Mouse (Mus musculus): ENCODE data around the gene Fat1. TPM values are rescaled to one million over a fixed set of nuclear protein-coding genes. Genes with fewer than 3 reads are reported as not detected.
A peak's percentile ranks its signal among the peaks of the same experiment; 100 is the strongest.

Gene Fat1
- 13.3 and 15.9 TPM in 2 replicates for polyA plus RNA-seq (2015; fragmentation: Nextera tagmentation; extraction: Ambion mirVana)

DNA sequence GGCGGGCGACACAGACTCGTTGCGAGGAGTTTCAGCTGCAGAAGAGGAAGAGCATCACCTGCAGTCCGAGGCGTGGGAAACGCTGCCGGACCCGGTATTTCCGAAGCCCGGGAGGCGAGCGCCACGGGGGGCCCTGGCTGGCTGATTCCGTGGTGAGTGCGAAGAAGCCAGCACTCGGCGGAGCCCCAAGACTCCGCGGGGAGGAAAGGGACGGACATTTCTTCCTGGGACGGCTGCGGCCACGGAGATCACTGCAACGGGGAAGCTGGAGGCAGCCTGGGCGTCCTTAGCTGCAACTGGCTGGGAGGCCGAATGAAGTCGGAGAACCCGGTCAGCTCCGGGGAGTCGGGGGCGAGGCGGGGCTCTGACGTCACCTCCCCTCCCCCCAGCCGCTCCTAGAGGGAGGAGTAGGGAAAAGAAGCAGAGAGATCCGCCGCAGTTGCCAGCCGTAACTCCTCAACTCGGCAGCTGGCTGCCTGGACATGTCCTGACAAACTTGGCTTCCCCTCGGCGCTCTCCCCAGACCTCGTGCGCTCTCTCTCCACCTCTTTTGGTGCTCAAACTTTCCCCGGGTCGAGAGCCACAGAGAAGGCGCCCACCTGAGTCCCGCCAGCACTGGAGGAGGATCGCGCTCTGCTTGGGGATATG, at the start of gene Fat1:
Fat1 (plus strand) TSS at position 598 of the 648 bp plus-strand sequence.
- Histone ChIP-seq H3K4me1 (replicated peaks; ENCODE audit: insufficient read depth, low read length) (0 out of 2 replicates have a peak, but pooled peaks cover 5% of the 10 kb centered on the region), H3K9me3 (replicated peaks; ENCODE audit: low read length) (no peaks in the 10 kb centered on the region), H3K36me3 (ENCODE audit: insufficient read depth, low read length) (no peaks in the 10 kb centered on the region), H3K9ac (ENCODE audit: low read depth, low read length) (peak within 1 kb of the TSS; percentile 69), H3K27me3 (ENCODE audit: insufficient read depth, low read length) (no peaks in the 10 kb centered on the region), H3K27ac (peak within 1 kb of the TSS; percentile 92), H3K4me3 (replicated peaks; ENCODE audit: low read depth, low read length) (peak within 1 kb of the TSS; percentile 77), H3K4me2 (ENCODE audit: low read length) (peak within 1 kb of the TSS; percentile 79)
- DNase-seq (ENCODE audit: low spot score) = peak; percentile 96
- under 1% methylated on average over 47 of the region's 49 CpGs for WGBS
- ATAC-seq (replicated peaks; ENCODE audit: low FRiP score, low read depth) = peak; percentile 76
- TF ChIP-seq CTCF (IDR thresholded peaks at IDR 0.05; ENCODE audit: low read depth) = peak; percentile 61

DNA sequence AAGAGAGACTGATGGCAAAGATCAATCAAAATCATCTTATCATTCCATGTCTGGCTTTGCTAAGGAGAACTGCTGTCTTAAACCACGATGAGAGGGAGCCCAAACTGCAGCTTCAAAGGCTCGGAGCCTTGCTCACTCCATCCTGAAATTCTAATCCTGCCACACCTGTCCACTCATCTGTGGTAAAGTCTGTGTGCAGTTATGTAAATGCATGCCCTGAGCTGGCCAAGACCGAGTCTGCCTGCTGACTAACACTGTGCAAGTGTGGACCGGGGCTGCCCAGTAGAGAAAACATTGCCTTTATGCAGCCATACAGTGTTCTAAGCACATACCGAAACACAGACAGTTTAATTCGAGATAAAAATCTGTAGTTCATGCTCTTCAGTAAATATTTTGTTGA, 40.6 kb upstream of the Fat1 start:
- WGBS = 63% methylated on average over 6 of the region's 6 CpGs
- DNase-seq (ENCODE audit: low spot score) = no peak
- H3K4me3 ChIP-seq (replicated peaks; ENCODE audit: low read depth, low read length) = no peak overlapping the region
- ATAC-seq (replicated peaks; ENCODE audit: low FRiP score, low read depth) = no peak
- TF ChIP-seq CTCF (IDR thresholded peaks at IDR 0.05; ENCODE audit: low read depth) = no peak
- H3K27ac ChIP-seq = no peak overlapping the region
- no peak overlapping the region for H3K9ac ChIP-seq (ENCODE audit: low read depth, low read length)
- no peaks in the 10 kb centered on the region for H3K9me3 ChIP-seq (replicated peaks; ENCODE audit: low read length)
- H3K36me3 ChIP-seq (ENCODE audit: insufficient read depth, low read length) = no peaks in the 10 kb centered on the region
- no peak overlapping the region for H3K4me2 ChIP-seq (ENCODE audit: low read length)
- H3K27me3 ChIP-seq (ENCODE audit: insufficient read depth, low read length) = no peaks in the 10 kb centered on the region
- H3K4me1 ChIP-seq (replicated peaks; ENCODE audit: insufficient read depth, low read length) = no peaks in the 10 kb centered on the region

DNA sequence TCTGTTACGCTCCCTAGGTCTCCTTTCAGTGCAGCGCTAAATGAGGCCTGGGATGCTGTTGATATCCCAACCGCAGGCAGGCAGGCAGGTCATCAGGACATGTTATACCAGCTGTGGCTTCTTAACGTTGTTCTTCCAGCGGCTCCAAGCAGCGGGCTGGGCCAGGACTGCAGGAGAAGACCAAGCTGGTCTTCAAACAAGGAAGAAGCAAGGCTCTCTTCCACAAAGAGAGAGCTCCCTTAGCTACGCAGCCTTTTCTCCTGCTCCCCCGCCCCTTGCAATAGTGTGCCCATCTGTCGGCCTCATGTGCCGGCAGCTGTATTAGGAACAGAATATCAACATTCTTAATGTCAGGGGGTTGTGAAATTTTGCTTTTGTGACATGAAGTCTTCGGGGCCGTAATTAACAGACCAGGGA, 35.7 kb upstream of the Fat1 start:
- H3K27me3 ChIP-seq (ENCODE audit: insufficient read depth, low read length) = no peaks in the 10 kb centered on the region
- WGBS = 49% methylated on average over 12 of the region's 12 CpGs
- no peak overlapping the region for H3K9ac ChIP-seq (ENCODE audit: low read depth, low read length)
- H3K36me3 ChIP-seq (ENCODE audit: insufficient read depth, low read length) = no peaks in the 10 kb centered on the region
- DNase-seq (ENCODE audit: low spot score) (peak; percentile 59), ATAC-seq (replicated peaks; ENCODE audit: low FRiP score, low read depth) (no peak)
- no peak overlapping the region for H3K27ac ChIP-seq
- H3K9me3 ChIP-seq (replicated peaks; ENCODE audit: low read length) = no peaks in the 10 kb centered on the region
- H3K4me1 ChIP-seq (replicated peaks; ENCODE audit: insufficient read depth, low read length) = no peaks in the 10 kb centered on the region
- no peak overlapping the region for H3K4me3 ChIP-seq (replicated peaks; ENCODE audit: low read depth, low read length)
- TF ChIP-seq CTCF (IDR thresholded peaks at IDR 0.05; ENCODE audit: low read depth) = no peak
- no peak overlapping the region for H3K4me2 ChIP-seq (ENCODE audit: low read length)

DNA sequence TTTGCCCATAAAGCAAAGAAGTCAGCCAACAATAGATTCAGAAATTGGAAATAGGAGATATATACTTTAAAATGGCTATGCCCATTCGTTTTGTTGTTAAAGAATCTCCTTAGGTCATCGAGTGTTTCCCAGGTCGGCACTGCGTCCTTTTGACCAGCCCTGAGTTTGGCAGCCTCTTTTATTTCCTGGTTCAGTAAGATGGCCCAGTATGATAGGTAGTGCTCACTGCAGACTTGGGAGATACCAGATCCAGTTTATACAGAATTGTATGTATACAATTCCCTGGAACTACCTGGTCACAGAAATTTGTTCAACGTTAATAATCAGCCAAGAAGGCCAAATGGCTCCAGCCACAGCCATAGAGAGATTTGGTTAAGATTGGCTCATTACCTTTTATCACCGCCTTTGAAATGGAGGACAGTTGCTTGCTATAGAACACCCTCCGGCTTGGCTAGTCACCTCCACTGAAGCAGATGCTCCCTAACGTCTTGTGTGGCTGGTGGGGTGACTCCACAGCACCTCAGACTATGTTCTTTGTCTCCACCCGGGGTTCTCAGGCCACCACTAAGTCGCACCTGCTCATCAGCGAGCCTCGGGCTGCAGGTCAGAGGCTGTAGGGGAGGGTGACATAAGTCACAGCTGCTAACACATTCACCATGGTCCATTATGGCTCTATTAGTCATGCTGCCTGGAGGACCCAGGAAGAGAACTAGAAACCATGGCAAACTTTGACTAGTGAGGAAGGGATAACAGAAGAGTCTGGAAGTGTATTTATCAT, 23.9 kb upstream of the Fat1 start:
- WGBS = 50% methylated on average over 12 of the region's 12 CpGs

DNA sequence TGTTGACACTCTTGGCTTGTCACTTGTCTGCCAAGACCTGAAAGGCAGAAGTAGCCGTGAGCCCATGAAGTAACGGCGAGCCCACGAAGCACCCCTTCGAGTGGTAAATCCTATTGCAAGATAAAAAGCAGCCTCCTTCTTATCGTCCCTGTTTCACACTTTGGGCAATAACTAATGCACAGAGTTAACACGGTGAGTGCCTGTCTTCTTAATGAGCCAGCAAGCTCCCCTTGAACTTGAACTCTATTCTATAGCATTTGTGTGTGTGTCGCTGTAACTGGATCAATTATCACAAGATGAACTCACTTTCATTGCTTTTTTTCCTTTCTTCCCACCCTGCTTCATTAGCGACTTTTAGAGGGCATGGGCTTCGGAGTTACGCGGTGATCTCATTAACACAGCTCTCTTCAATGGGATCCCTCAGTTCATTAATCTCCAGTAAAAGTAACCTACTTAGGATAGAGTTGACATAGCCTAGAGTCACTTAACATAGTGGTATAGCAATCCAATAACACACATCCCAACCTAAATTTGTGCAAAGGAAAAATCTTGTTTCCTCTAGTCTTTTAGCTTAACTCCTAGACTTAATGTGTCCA, 15.7 kb upstream of the Fat1 start:
- WGBS = 92% methylated on average over 12 of the region's 12 CpGs
- H3K36me3 ChIP-seq (ENCODE audit: insufficient read depth, low read length) = no peaks in the 10 kb centered on the region
- TF ChIP-seq CTCF (IDR thresholded peaks at IDR 0.05; ENCODE audit: low read depth) = no peak
- H3K4me1 ChIP-seq (replicated peaks; ENCODE audit: insufficient read depth, low read length) = no peaks in the 10 kb centered on the region
- no peaks in the 10 kb centered on the region for H3K27me3 ChIP-seq (ENCODE audit: insufficient read depth, low read length)
- ATAC-seq (replicated peaks; ENCODE audit: low FRiP score, low read depth) (no peak), DNase-seq (ENCODE audit: low spot score) (no peak)
- H3K4me2 ChIP-seq (ENCODE audit: low read length) = no peak overlapping the region
- H3K27ac ChIP-seq = no peak overlapping the region
- H3K4me3 ChIP-seq (replicated peaks; ENCODE audit: low read depth, low read length) = no peak overlapping the region
- no peak overlapping the region for H3K9ac ChIP-seq (ENCODE audit: low read depth, low read length)
- H3K9me3 ChIP-seq (replicated peaks; ENCODE audit: low read length) = no peaks in the 10 kb centered on the region

More for the DNA sequence above, 23.9 kb upstream of the Fat1 start:
- TF ChIP-seq CTCF (IDR thresholded peaks at IDR 0.05; ENCODE audit: low read depth) = no peak
- H3K9me3 ChIP-seq (replicated peaks; ENCODE audit: low read length) = no peaks in the 10 kb centered on the region
- no peaks in the 10 kb centered on the region for H3K4me1 ChIP-seq (replicated peaks; ENCODE audit: insufficient read depth, low read length)
- H3K36me3 ChIP-seq (ENCODE audit: insufficient read depth, low read length) = no peaks in the 10 kb centered on the region
- ATAC-seq (replicated peaks; ENCODE audit: low FRiP score, low read depth) (no peak), DNase-seq (ENCODE audit: low spot score) (no peak)
- no peak overlapping the region for H3K4me2 ChIP-seq (ENCODE audit: low read length)
- no peak overlapping the region for H3K4me3 ChIP-seq (replicated peaks; ENCODE audit: low read depth, low read length)
- H3K27ac ChIP-seq = no peak overlapping the region
- H3K9ac ChIP-seq (ENCODE audit: low read depth, low read length) = no peak overlapping the region
- no peaks in the 10 kb centered on the region for H3K27me3 ChIP-seq (ENCODE audit: insufficient read depth, low read length)

DNA sequence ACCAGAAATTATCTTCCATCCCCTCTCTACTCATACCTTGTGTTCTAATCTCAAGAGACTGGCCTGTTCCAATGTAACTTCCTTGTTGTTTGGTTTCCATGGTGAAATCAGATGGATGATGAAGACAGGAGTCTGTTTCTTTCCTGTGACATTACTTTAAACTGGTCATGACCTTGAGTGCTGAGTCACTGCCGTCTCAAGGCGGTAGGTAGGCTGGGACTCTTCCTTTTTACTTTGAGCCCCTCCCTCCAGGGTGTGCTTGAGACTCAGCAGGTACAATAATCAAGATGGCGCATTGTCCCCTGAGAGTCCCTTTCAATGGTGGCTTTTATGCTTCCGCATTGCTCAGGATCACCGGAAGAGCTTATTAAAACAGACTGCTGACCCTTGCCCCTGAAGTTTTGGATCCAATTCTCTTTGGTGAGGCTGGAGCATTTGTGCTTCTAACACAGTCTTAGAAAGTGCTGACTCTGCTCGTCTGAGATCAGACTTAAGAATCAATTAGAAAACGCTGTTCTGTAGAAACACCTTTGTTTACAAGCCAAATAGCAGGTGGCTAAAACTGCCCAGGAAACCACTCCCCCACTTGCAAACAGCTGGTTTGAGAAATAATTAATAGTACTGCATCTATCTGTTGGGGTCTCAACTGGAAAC, 14.7 kb upstream of the Fat1 start:
- Histone ChIP-seq H3K9ac (ENCODE audit: low read depth, low read length) (no peak overlapping the region), H3K27ac (no peak overlapping the region), H3K36me3 (ENCODE audit: insufficient read depth, low read length) (no peaks in the 10 kb centered on the region), H3K4me1 (replicated peaks; ENCODE audit: insufficient read depth, low read length) (no peaks in the 10 kb centered on the region), H3K9me3 (replicated peaks; ENCODE audit: low read length) (no peaks in the 10 kb centered on the region), H3K27me3 (ENCODE audit: insufficient read depth, low read length) (no peaks in the 10 kb centered on the region), H3K4me3 (replicated peaks; ENCODE audit: low read depth, low read length) (no peak overlapping the region), H3K4me2 (ENCODE audit: low read length) (no peak overlapping the region)
- no peak for DNase-seq (ENCODE audit: low spot score)
- 69% methylated on average over 7 of the region's 7 CpGs for WGBS
- ATAC-seq (replicated peaks; ENCODE audit: low FRiP score, low read depth) = no peak
- no peak for TF ChIP-seq CTCF (IDR thresholded peaks at IDR 0.05; ENCODE audit: low read depth)

Data from kidney, postnatal 0 days (tissue).